Mouse (Mus musculus): ENCODE measurements around the gene Neo1.

Neo1 gene

DNA sequence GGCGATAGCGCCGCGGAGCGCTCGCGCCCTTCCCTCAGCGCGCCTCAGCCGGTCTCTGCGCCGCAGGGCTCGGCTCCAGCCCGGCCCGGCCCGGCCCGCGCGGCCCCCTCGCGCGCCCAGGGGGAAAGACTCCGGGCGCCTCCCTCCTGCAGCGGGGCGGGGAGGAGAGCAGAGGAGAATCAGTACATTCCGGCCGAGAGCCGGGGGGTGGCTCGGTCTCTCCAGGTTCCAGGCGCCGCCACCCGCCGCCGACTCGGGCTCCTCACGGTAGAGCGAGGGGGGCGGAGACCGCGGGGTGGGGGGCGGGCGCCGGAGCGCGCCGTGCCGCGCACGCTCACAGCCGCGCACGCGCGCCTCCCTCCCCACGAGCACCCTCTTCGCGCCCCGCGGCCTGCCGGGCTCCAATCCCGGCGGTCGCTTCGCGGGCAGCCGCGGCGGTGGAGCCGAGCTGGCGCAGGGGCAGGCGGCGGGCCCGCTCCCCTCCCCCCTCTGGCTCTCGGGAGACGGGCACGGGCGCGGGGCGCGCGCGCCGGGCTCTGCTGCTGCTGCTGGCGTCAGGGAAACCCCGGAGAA, at the start of gene Neo1:
TSS of gene Neo1 (minus strand) at position 283 of the 573 bp plus-strand sequence.
- peak; percentile 78 for DNase-seq (ENCODE audit: low read depth, low spot score)

GRCm38 (mm10) chr9:59075632-59076031, 39.4 kb upstream of the Neo1 start:
- DNase-seq (ENCODE audit: low read depth, low spot score) = no peak

DNA sequence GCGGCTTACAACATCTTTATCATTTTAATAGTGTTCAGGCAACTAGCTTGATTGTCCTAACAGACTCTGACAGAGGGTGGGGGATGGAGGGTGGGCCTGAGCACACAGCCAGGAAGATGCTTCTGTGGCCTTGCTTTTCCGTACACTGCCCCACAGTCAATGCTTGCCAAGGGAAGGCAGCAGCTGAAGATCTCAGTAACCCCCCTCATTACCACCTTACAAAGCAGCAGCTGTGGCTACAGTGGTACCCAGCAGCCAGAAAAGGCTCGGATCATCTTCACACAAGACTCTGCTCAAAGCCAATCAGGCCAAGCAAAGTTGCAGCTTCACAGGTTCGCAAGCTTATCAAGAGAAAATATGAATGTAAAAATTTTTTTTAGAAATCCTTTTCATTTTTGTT, 37.6 kb upstream of the Neo1 start:
- DNase-seq (ENCODE audit: low read depth, low spot score) = no peak

GRCm38 (mm10) chr9:59072076-59072777, 36.0 kb upstream of the Neo1 start:
- DNase-seq (ENCODE audit: low read depth, low spot score) = no peak

DNA sequence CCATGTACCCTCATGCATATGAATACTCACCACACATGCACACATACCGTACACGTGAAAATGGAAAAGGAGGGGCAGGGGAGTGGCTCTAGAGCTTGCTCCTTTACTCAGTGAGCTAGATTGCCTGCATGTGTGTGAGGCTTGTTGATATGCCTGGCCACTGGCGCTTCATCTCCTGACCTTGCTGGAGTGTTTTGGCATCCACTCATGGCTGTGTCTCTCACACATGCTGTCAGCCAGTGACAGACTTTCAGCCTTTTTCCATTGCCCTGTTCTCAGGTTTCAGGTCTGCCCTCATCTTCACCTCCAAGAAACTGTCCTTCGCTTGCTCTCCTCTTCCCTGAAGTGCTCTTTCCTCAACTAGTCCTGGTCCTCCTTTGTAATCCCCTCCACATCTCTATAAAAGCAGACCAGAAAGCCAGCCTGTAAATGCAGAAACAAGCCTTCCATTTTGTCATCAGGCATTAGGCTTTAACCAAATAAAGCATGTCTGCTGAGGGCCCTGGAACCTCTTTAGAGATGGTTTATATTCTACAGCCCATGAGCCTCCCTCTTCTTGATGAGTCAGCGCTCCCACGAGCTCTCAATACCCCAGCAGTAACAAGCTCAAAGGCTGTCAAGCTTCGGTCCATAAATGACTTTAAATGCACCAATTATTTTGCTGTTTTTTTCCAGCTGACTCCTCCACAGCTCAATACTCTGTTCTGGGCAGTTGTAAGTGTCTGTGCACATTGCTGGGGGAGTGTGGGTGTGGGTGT, 35.2 kb upstream of the Neo1 start:
- peak; percentile 24 for DNase-seq (ENCODE audit: low read depth, low spot score)

DNA sequence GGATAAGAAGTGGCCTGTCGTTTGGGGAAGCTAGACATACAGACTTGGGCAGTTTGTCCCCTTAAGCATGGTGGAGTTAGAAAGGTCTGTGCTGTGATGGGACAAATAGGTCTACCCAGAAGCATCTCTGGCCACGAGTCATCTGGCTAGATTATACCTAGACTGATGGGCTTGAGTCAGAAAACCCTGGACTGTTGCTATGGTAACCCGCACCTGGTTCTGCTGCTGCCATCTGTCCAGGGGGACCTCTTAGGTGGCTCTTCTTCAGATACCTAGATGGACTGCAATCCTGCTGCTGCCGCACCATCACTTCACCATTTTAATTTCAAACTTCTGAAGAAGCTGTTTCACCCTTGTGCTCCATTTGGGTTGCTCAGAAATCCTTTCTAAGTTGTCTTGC, 34.0 kb upstream of the Neo1 start:
- no peak for DNase-seq (ENCODE audit: low read depth, low spot score)

DNA sequence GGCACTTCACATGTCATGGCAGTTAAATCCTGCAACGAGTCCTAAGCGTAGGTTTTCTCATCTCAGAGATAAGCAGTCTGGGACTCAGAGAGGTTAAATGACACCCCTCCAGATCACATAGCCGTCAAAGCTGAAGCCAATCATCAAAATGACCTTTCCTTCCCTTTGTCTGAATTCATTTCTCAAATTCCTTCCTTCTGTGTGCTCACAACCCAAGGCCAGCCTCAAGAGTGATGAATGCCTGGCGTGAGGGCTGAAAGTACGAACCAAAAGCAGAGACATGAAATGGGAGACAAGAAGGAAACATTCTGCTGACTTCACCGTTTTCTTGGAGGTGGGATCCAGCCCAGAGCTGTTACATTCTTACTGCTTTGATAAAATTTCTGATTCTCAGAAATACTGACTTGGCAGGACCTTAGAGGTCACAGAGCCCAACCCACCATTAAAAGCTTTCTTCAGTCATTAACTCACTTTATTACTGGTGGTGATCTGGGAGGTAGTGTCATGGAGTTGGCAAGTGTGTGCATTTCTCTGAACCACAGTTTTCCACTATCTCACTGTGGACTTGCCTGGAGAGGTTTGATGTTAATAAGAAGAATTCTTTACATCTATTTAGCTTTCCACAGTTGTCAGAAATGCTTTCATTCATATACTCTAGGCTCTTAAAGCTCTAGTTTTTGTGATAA, 29.5 kb upstream of the Neo1 start:
- no peak for DNase-seq (ENCODE audit: low read depth, low spot score)

DNA sequence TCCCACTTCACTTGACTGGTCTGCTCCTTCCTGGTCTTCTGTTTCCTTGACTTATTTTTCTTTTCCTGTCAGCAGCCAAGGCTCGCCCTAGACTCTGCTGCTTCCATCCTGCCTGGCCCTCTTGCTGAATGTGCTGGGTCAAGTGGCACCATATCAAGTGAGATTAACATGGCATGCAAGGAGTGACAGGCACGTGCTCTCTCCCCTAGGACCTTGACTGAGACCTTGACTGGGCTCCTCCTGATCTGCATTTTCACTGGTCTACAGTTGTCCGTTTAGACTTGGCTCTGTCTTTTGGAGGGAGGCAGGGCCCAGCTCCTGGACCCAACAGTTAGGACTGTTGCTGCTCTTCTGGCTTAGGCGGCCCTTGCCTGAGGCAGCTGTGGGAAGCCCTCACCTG, 26.2 kb upstream of the Neo1 start:
- no peak for DNase-seq (ENCODE audit: low read depth, low spot score)

DNA sequence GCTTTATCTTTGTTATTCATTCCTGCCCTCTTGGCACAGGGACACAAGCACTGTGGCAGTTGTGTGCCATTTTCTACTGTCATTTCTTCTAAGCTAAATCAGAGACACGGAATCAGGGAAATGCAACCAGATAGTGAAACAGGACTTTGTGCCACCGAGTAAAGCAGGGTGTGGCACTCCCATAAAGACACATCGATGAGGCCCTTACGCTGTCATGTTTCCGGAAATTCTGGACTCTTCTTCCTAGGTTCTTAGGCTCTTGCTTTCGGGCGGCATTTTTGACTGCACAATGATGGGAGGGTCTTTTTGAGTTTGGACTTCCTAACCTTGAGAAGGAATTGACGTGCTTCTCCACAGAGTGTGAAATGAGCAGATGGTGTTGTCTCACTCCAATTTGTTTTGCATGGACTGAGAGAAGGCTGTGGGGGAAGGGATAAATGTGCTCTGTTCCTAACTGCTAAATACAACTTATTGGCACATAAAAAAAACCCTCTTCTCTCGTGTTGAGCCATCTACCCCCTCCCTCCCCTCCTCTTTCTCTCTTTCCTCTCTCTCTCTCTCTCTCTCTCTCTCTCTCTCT, 23.9 kb upstream of the Neo1 start:
- DNase-seq (ENCODE audit: low read depth, low spot score) = no peak

DNA sequence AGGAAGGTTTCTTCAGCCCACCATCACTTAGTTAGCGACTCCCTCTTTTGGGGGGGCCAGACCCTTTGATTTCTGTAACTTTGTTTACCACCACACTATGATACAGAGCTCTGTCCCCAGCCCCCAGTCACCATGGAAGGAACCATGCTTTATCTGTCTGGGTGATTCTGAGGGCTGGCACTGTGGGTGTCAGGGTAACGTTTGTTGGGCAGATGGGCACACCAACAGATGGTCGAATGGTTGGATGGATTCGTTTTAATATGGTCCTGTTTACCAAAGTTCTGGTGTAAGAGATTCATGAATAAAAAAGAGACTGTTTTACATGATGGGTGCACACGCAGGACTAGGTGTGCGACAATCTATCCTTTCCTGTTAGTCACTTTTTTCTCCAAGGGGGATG, 22.9 kb upstream of the Neo1 start:
- DNase-seq (ENCODE audit: low read depth, low spot score) = no peak

GRCm38 (mm10) chr9:59058060-59058459, 21.8 kb upstream of the Neo1 start:
- no peak for DNase-seq (ENCODE audit: low read depth, low spot score)

DNA sequence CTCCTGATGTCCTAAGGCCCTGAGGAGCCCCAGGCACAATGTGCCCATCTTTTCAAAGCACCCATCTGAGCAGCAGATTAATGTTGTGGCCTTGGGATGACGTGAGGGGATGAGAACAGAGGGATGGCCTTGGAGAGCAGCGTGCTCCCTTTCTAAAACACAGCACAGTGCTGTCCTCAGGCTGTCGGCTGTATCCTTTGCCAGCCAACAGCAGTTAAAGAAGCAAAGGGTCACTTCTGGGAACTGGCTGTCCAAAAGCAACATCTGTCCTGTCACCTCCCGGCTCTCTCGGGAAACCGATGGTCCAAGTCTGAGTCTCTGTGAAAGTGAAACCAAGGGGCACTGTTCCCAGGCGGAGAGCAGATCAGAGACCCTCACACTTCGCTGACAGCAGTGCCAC, 20.0 kb upstream of the Neo1 start:
- DNase-seq (ENCODE audit: low read depth, low spot score) = no peak

DNA sequence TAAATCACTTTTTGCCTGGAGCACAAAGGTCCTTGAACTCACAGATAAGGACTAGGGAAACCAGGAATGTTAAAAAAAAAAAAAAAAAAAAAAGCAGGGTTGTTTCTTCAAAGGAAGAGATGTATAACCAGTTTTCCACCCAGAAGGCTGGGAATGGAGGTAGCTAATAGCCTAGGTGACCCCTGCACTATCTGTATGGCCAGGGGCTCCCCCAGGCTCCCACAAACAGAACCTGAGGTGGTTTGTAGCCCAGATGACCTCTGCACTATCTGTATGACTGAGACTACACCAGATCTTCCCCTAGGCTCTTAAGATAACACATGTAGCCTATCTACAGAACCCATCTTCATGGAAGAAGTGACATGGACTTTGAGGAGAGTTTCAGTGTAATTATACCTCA, 5.6 kb upstream of the Neo1 start:
- no peak for DNase-seq (ENCODE audit: low read depth, low spot score)

- peak; percentile 74 for DNase-seq (ENCODE audit: low read depth, low spot score)
Measured at GRCm38 (mm10) chr9:59036732-59037341, 596 bp upstream of the Neo1 start.

DNA sequence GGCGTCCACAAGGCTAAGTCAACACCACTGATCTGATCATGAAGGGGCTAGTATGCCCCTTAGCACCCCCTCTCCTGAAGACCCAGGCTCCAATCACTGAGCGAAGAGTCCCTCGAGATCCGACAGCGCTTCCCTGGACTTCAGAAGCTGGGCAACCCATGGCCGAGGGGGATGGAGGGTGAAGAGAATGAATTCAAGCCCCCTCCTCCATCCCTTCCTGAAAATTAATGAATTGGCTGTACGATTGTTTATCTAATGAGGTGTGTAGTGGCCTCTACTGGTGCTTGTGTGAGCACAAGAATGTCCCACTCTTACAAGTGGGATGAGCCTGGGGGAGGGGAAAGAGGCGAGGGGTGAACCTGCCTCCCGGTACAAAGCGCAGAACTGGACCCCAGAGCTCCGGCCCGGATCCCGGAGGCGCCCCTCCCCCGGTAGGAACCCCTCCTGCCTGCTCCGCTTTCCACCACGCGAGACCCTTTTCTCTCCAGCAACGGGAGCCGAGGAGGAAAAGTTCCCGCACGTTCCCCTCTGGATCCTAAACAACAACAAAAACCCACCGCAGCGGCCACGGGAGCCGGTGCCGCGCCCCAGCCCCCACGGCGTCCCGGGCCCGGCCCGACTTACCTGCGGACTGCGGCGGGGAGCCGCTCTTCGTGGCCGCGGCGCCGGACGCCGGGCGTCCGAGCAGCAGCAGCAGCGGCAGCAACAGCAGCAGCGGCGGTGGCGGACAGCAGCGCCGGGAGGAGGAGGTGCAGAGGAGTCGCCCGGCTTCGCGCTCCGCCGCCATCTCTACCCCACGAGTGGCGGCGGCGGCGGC, 691 bp downstream of the Neo1 start:
- DNase-seq (ENCODE audit: low read depth, low spot score) = peak; percentile 68

DNA sequence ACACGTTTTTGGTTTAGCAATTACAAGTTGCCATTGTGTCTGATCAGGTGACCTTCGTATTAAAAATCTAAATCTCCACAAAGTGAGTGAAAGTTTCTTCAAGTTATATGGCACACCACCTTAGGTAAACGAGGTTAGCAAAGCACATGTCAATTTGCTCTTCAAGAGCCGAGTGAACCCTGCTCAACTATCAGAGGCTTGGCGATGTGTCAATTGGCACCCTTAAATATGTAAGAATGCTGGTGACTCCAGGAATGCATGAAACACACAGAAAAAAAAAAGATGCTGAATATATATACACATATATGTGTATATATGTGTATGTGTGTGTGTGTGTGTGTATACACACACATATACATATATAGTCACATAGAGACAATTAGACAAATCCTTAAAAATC, 1.4 kb downstream of the Neo1 start:
- peak; percentile 78 for DNase-seq (ENCODE audit: low read depth, low spot score)

DNA sequence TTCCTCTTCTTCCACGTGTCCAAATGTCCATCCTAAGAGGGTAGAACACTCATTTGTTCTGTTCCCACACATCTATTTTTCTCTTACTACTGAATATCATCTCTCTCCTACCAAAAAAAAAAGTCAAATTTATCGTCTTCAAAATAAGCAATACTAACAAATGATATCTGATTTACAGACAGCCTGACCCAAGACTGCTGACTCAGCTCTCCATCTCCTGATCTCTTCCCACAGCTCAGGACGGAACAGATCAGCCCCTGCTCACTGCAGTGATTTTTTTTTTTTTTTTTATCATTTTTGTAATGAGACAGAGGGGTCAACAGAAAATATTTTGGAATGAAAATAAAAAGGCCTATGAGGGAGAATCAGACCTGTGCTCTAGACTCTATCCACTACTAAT, 2.7 kb downstream of the Neo1 start:
- DNase-seq (ENCODE audit: low read depth, low spot score) = no peak

GRCm38 (mm10) chr9:59024245-59024844, 11.9 kb downstream of the Neo1 start:
- DNase-seq (ENCODE audit: low read depth, low spot score) = no peak

DNA sequence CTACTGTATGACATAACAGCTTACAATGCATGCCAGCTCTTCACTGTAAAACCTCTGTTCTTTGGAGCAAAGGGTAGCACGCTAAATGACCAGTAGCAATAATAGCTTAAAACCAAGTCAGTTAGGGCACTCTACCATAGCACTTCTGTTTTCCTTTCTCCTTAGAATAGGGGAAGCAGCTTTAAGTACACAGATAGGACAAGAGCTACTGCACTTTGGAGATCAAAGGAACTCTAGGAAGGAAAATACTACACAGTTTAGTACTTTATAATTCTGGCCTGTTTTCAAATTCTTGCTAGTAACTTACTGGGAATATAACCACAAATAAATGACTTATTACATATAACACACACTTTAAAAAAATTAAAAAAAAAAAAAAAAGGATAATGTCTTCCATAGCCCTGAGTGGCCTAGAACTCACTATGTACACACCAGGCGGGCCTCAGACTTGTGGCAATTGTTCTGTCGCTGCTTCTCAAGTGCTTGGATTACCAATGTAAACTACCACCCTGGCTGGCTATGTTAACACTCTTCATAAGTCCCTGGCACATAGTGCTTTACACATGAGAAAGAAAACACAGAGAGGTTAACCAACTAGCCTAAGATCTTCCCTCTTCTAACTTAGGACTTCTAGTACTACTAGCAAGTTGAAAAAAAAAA, 20.1 kb downstream of the Neo1 start:
- no peak for DNase-seq (ENCODE audit: low read depth, low spot score)

- peak; percentile 89 for DNase-seq (ENCODE audit: low read depth, low spot score)
Measured at GRCm38 (mm10) chr9:59013365-59013764, 22.9 kb downstream of the Neo1 start.

Measured in 3T3-L1 (cell line).